Mouse (Mus musculus): Measurements from ENCODE around the gene Ache. TPM values are rescaled to one million over a fixed set of nuclear protein-coding genes. Genes with fewer than 3 reads are reported as not detected.

The Ache gene
- polyA plus RNA-seq, 1 experiment, result 5.1 TPM

GRCm38 (mm10) chr5:137307071-137307912 is 20.0 kb downstream of the Ache start, which contains the start of gene Srrt:
Gene Srrt, minus strand, starts transcription at chr5:137307674.
- TF ChIP-seq CTCF (IDR thresholded peaks at IDR 0.05; ENCODE audit: extremely low read depth, insufficient read length, insufficient replicate concordance, low read depth, low read length) (no peak), POLR2A (IDR thresholded peaks at IDR 0.05; ENCODE audit: low read depth, low read length) (no peak; the same call in 1 of the 2 replicates)
- Histone ChIP-seq H3K4me3 (ENCODE audit: low read depth, low read length) (peak within 1 kb of the TSS; percentile 81), H3K27me3 (ENCODE audit: control insufficient read depth, insufficient read depth, low read length) (no peaks in the 10 kb centered on the region), H3K4me1 (ENCODE audit: control insufficient read depth, insufficient read depth, insufficient read length, low read length) (peaks cover 7% of the 10 kb centered on the region; the same call in 1 of the 2 replicates), H3K27ac (ENCODE audit: insufficient read depth, low read depth, low read length) (peak within 1 kb of the TSS; percentile 74), H3K36me3 (ENCODE audit: control insufficient read depth, insufficient read depth, low read length) (peaks cover 18% of the 10 kb centered on the region)
- under 1% methylated on average over 68 of the region's 72 CpGs for WGBS

- peaks cover 7% of the 10 kb centered on the region for H3K36me3 ChIP-seq (ENCODE audit: control insufficient read depth, insufficient read depth, low read length)
- WGBS, result 94% methylated on average over 4 of the region's 4 CpGs
- no peak overlapping the region for H3K27ac ChIP-seq (ENCODE audit: insufficient read depth, low read depth, low read length)
- no peaks in the 10 kb centered on the region for H3K27me3 ChIP-seq (ENCODE audit: control insufficient read depth, insufficient read depth, low read length)
- TF ChIP-seq CTCF (IDR thresholded peaks at IDR 0.05; ENCODE audit: extremely low read depth, insufficient read length, insufficient replicate concordance, low read depth, low read length) (no peak), POLR2A (IDR thresholded peaks at IDR 0.05; ENCODE audit: low read depth, low read length) (no peak)
- H3K4me1 ChIP-seq (ENCODE audit: control insufficient read depth, insufficient read depth, insufficient read length, low read length), result peaks cover 7% of the 10 kb centered on the region; the same call in 1 of the 2 replicates
- no peak overlapping the region for H3K4me3 ChIP-seq (ENCODE audit: low read depth, low read length)
Observed at GRCm38 (mm10) chr5:137308356-137308755, 21.0 kb downstream of the Ache start.

- H3K4me3 ChIP-seq (ENCODE audit: low read depth, low read length), result peak overlapping the region; percentile 64
- TF ChIP-seq POLR2A (IDR thresholded peaks at IDR 0.05; ENCODE audit: low read depth, low read length) (no peak), CTCF (IDR thresholded peaks at IDR 0.05; ENCODE audit: extremely low read depth, insufficient read length, insufficient replicate concordance, low read depth, low read length) (no peak)
- WGBS, result 11% methylated on average over 22 of the region's 22 CpGs
- no peaks in the 10 kb centered on the region; the same call in 1 of the 2 replicates for H3K36me3 ChIP-seq (ENCODE audit: control insufficient read depth, insufficient read depth, low read length)
- H3K27me3 ChIP-seq (ENCODE audit: control insufficient read depth, insufficient read depth, low read length), result no peaks in the 10 kb centered on the region
- peaks cover 27% of the 10 kb centered on the region for H3K4me1 ChIP-seq (ENCODE audit: control insufficient read depth, insufficient read depth, insufficient read length, low read length)
- H3K27ac ChIP-seq (ENCODE audit: insufficient read depth, low read depth, low read length), result peak overlapping the region; percentile 52
Observed at GRCm38 (mm10) chr5:137313466-137314192, 26.3 kb downstream of the Ache start.

- Histone ChIP-seq H3K4me1 (ENCODE audit: control insufficient read depth, insufficient read depth, insufficient read length, low read length) (peaks cover 28% of the 10 kb centered on the region), H3K27ac (ENCODE audit: insufficient read depth, low read depth, low read length) (peak within 1 kb of the TSS; percentile 52), H3K4me3 (ENCODE audit: low read depth, low read length) (peak within 1 kb of the TSS; percentile 64), H3K36me3 (ENCODE audit: control insufficient read depth, insufficient read depth, low read length) (no peaks in the 10 kb centered on the region; the same call in 1 of the 2 replicates), H3K27me3 (ENCODE audit: control insufficient read depth, insufficient read depth, low read length) (no peaks in the 10 kb centered on the region)
- no peak for TF ChIP-seq CTCF (IDR thresholded peaks at IDR 0.05; ENCODE audit: extremely low read depth, insufficient read length, insufficient replicate concordance, low read depth, low read length)
- TF ChIP-seq POLR2A (IDR thresholded peaks at IDR 0.05; ENCODE audit: low read depth, low read length), result no peak
- WGBS, result 47% methylated on average over 30 of the region's 30 CpGs
Observed at GRCm38 (mm10) chr5:137314193-137315083, 27.1 kb downstream of the Ache start, which contains the start of gene Trip6. Gene Trip6, minus strand, starts transcription at chr5:137314404.

GRCm38 (mm10) chr5:137315084-137315903 is 28.0 kb downstream of the Ache start:
- Histone ChIP-seq H3K27ac (ENCODE audit: insufficient read depth, low read depth, low read length) (no peak overlapping the region), H3K4me3 (ENCODE audit: low read depth, low read length) (no peak overlapping the region), H3K27me3 (ENCODE audit: control insufficient read depth, insufficient read depth, low read length) (no peaks in the 10 kb centered on the region), H3K36me3 (ENCODE audit: control insufficient read depth, insufficient read depth, low read length) (no peaks in the 10 kb centered on the region), H3K4me1 (ENCODE audit: control insufficient read depth, insufficient read depth, insufficient read length, low read length) (peaks cover 28% of the 10 kb centered on the region)
- 57% methylated on average over 30 of the region's 30 CpGs for WGBS
- TF ChIP-seq CTCF (IDR thresholded peaks at IDR 0.05; ENCODE audit: extremely low read depth, insufficient read length, insufficient replicate concordance, low read depth, low read length), result peak; percentile 51; the same call in 1 of the 2 replicates
- TF ChIP-seq POLR2A (IDR thresholded peaks at IDR 0.05; ENCODE audit: low read depth, low read length), result no peak

GRCm38 (mm10) chr5:137317361-137317760 is 30.0 kb downstream of the Ache start:
- Histone ChIP-seq H3K36me3 (ENCODE audit: control insufficient read depth, insufficient read depth, low read length) (no peaks in the 10 kb centered on the region; the same call in 1 of the 2 replicates), H3K4me1 (ENCODE audit: control insufficient read depth, insufficient read depth, insufficient read length, low read length) (peaks cover 28% of the 10 kb centered on the region), H3K4me3 (ENCODE audit: low read depth, low read length) (no peak overlapping the region), H3K27me3 (ENCODE audit: control insufficient read depth, insufficient read depth, low read length) (no peaks in the 10 kb centered on the region), H3K27ac (ENCODE audit: insufficient read depth, low read depth, low read length) (no peak overlapping the region)
- 61% methylated on average over 8 of the region's 8 CpGs for WGBS
- TF ChIP-seq POLR2A (IDR thresholded peaks at IDR 0.05; ENCODE audit: low read depth, low read length), result no peak
- TF ChIP-seq CTCF (IDR thresholded peaks at IDR 0.05; ENCODE audit: extremely low read depth, insufficient read length, insufficient replicate concordance, low read depth, low read length), result no peak

All from small intestine, adult 2 months (tissue).